Mouse (Mus musculus) thymus, adult 2 months (tissue): ENCODE measurements at regions not wholly inside any gene's neighbourhood (a gene's known extent, or its start where the extent isn't known, plus 50 kb on each side); places are given as distances from the start of the nearest gene placed in this dataset.

Experiments used
- DNase-seq: peaks from one replicate; pipeline ENCODE4 v3.0.0; 2021
- H3K27ac ChIP-seq: fragments of 200-500 bp; 2 replicates; pipeline ENCODE4 v1.5.1; 2012; ENCODE audit warnings: low read length, control low read depth; ENCODE audit not compliant: control insufficient read depth, insufficient read depth
- H3K27me3 ChIP-seq: fragments of 200-500 bp; 2 replicates; pipeline ENCODE4 v1.6.1; 2012; ENCODE audit warnings: mild to moderate bottlenecking, low read length, moderate library complexity, mixed read lengths; ENCODE audit not compliant: control insufficient read depth, insufficient read depth
- H3K36me3 ChIP-seq: fragments of 200-500 bp; 2 replicates; pipeline ENCODE4 v1.6.1; 2012; ENCODE audit warnings: mild to moderate bottlenecking, low read length, moderate library complexity; ENCODE audit not compliant: control insufficient read depth, insufficient read depth
- H3K4me1 ChIP-seq: fragments of 200-500 bp; replicated peaks from 2 replicates; pipeline ENCODE4 v1.6.1; 2012; ENCODE audit warnings: low read length; ENCODE audit not compliant: control insufficient read depth, insufficient read depth
- H3K4me3 ChIP-seq: fragments of 200-500 bp; 2 replicates; pipeline ENCODE4 v1.5.1; 2012; ENCODE audit warnings: mild to moderate bottlenecking, low read length, control low read depth, moderate library complexity; ENCODE audit not compliant: control insufficient read depth, insufficient read depth
- CTCF ChIP-seq: fragments of 200-500 bp; IDR thresholded peaks from 2 replicates; pipeline ENCODE4 v1.5.1; 2012; ENCODE audit warnings: mild to moderate bottlenecking, control low read depth, low read length, moderate library complexity, borderline replicate concordance; ENCODE audit not compliant: control insufficient read depth, poor library complexity, insufficient read depth; ENCODE audit errors: extremely low read depth
- POLR2A ChIP-seq: fragments of 200-500 bp; IDR thresholded peaks from 2 replicates; pipeline ENCODE4 v1.6.1; 2012; ENCODE audit warnings: mild to moderate bottlenecking, low read length, control low read depth, moderate library complexity; ENCODE audit not compliant: control insufficient read depth, poor library complexity, insufficient read depth; ENCODE audit errors: extremely low read depth
- WGBS: fragments of 180-500 bp; shearing (Covaris S2); methylation state at CpG from one replicate; pipeline ENCODE4 v1.1.7; 2018; 5-methylcytosine and 5-hydroxymethylcytosine counted together

- WGBS, result 63% methylated on average over 4 of the region's 4 CpGs
- DNase-seq, result no peak
- no peak overlapping the region for H3K4me3 ChIP-seq
- no peak overlapping the region for H3K27ac ChIP-seq
- H3K36me3 ChIP-seq, result no peaks in the 10 kb centered on the region
- TF ChIP-seq CTCF (no peak), POLR2A (no peak)
- H3K4me1 ChIP-seq, result peaks cover 23% of the 10 kb centered on the region
- no peaks in the 10 kb centered on the region for H3K27me3 ChIP-seq
Observed at GRCm38 (mm10) chr9:61077807-61078206, 283.5 kb downstream of the Uaca start.

GRCm38 (mm10) chr9:61081474-61082021, 287.2 kb downstream of the Uaca start:
- DNase-seq, result no peak
- Histone ChIP-seq H3K27me3 (no peaks in the 10 kb centered on the region), H3K36me3 (no peaks in the 10 kb centered on the region), H3K27ac (no peak overlapping the region), H3K4me3 (no peak overlapping the region), H3K4me1 (peaks cover 23% of the 10 kb centered on the region)
- 97% methylated on average over 16 of the region's 16 CpGs for WGBS
- TF ChIP-seq POLR2A (no peak), CTCF (no peak)

GRCm38 (mm10) chr9:61084655-61085230, 287.4 kb upstream of the Tle3 start:
- Histone ChIP-seq H3K4me1 (peaks cover 14% of the 10 kb centered on the region), H3K36me3 (no peaks in the 10 kb centered on the region), H3K27ac (no peak overlapping the region), H3K4me3 (no peak overlapping the region), H3K27me3 (no peaks in the 10 kb centered on the region)
- no peak for TF ChIP-seq POLR2A
- peak; percentile 42; the same call in 1 of the 2 replicates for TF ChIP-seq CTCF
- 72% methylated on average over 13 of the region's 13 CpGs for WGBS
- peak; percentile 58 for DNase-seq

- H3K36me3 ChIP-seq, result no peaks in the 10 kb centered on the region
- 96% methylated on average over 3 of the region's 3 CpGs for WGBS
- H3K4me1 ChIP-seq, result peaks cover 18% of the 10 kb centered on the region
- no peak overlapping the region for H3K4me3 ChIP-seq
- TF ChIP-seq CTCF, result no peak
- no peak for TF ChIP-seq POLR2A
- H3K27ac ChIP-seq, result no peak overlapping the region
- H3K27me3 ChIP-seq, result no peaks in the 10 kb centered on the region
- no peak for DNase-seq
Observed at GRCm38 (mm10) chr9:61087035-61087434, 285.1 kb upstream of the Tle3 start.

- H3K4me3 ChIP-seq, result no peak overlapping the region
- H3K4me1 ChIP-seq, result peaks cover 20% of the 10 kb centered on the region
- no peak for DNase-seq
- 15% methylated on average over 2 of the region's 2 CpGs for WGBS
- TF ChIP-seq POLR2A, result no peak
- no peak for TF ChIP-seq CTCF
- no peak overlapping the region for H3K27ac ChIP-seq
- no peaks in the 10 kb centered on the region for H3K27me3 ChIP-seq
- H3K36me3 ChIP-seq, result no peaks in the 10 kb centered on the region
Observed at GRCm38 (mm10) chr9:61089066-61089686, 283.0 kb upstream of the Tle3 start.

GRCm38 (mm10) chr9:61091036-61091435, 281.1 kb upstream of the Tle3 start:
- 69% methylated on average over 2 of the region's 2 CpGs for WGBS
- no peak overlapping the region for H3K4me3 ChIP-seq
- H3K27ac ChIP-seq, result no peak overlapping the region
- no peak for DNase-seq
- no peaks in the 10 kb centered on the region for H3K27me3 ChIP-seq
- no peaks in the 10 kb centered on the region for H3K36me3 ChIP-seq
- no peak for TF ChIP-seq POLR2A
- TF ChIP-seq CTCF, result no peak
- peaks cover 13% of the 10 kb centered on the region for H3K4me1 ChIP-seq

GRCm38 (mm10) chr9:61092834-61093479, 279.2 kb upstream of the Tle3 start:
- Histone ChIP-seq H3K27ac (no peak overlapping the region), H3K27me3 (no peaks in the 10 kb centered on the region), H3K4me1 (peaks cover 13% of the 10 kb centered on the region), H3K4me3 (no peak overlapping the region), H3K36me3 (no peaks in the 10 kb centered on the region)
- TF ChIP-seq POLR2A (no peak), CTCF (no peak)
- no peak for DNase-seq
- 81% methylated on average over 13 of the region's 13 CpGs for WGBS
